Mouse (Mus musculus): ENCODE measurements around the gene Sycn.
"Not testable (repeated sequence)": the region's sequence is repeated elsewhere in the genome, so short reads cannot be mapped to it uniquely, and the experiment has no call there.

GRCm38 (mm10) chr7:28509121-28509520, 31.6 kb upstream of the Sycn start:
- TF ChIP-seq CTCF, POLR2A (IDR thresholded peaks at IDR 0.05; ENCODE audit: extremely low read depth, insufficient read depth, low read length): not testable (repeated sequence)

All from cortical plate, adult 2 months (tissue).